Mouse (Mus musculus): ENCODE measurements around the gene Itgb6. TPM values are rescaled to one million over a fixed set of nuclear protein-coding genes. Genes with fewer than 3 reads are reported as not detected.

Itgb6 gene
- total and polyA plus RNA-seq, 3 experiments, result not detected

GRCm38 (mm10) chr2:60750591-60750990, 28.1 kb upstream of the Itgb6 start:
- DNase-seq (ENCODE audit: extremely low read depth), result no peak
- H3K9me3 ChIP-seq (replicated peaks; ENCODE audit: low read length), result no peaks in the 10 kb centered on the region
- H3K4me3 ChIP-seq (replicated peaks in 1 of 3; ENCODE audit: low read depth in 2 of 3, low read length in 2 of 3, poor library complexity in 1 of 3), result no peak overlapping the region
- no peaks in the 10 kb centered on the region for H3K4me1 ChIP-seq (ENCODE audit: control insufficient read depth in 1 of 2, insufficient read depth in 2 of 2)
- in situ Hi-C loops (cut with MboI; ENCODE audit: low pct_ligation_motif_present, low pct_unique_long_range_greater_than_20kb, low sequenced_read_pairs) (no loop called here), dilution Hi-C loops (cut with MboI; ENCODE audit: extremely low pct_ligation_motif_present, extremely low pct_unique_long_range_greater_than_20kb, low sequenced_read_pairs) (no loop called here)
- no peaks in the 10 kb centered on the region for H3K27me3 ChIP-seq (replicated peaks)
- no peak overlapping the region for H3K27ac ChIP-seq (ENCODE audit: insufficient read depth, low read depth)
- TF ChIP-seq IRF4 (IDR thresholded peaks at IDR 0.05; ENCODE audit: low read depth, low read length) (no peak), CTCF (conservative IDR thresholded peaks at IDR 0.05 in 1 of 2, IDR thresholded peaks at IDR 0.05 in 1 of 2; ENCODE audit: low read depth in 2 of 2, low read length in 2 of 2) (no peak), CHD2 (IDR thresholded peaks at IDR 0.05; ENCODE audit: low read length) (no peak), E2F4 (IDR thresholded peaks at IDR 0.05; ENCODE audit: insufficient replicate concordance, low read depth, low read length) (no peak), MXI1 (IDR thresholded peaks at IDR 0.05; ENCODE audit: low read depth, low read length) (no peak), BHLHE40 (IDR thresholded peaks at IDR 0.05; ENCODE audit: low read depth, low read length) (no peak), TCF12 (IDR thresholded peaks at IDR 0.05; ENCODE audit: low read depth, low read length) (no peak), ETS1 (conservative IDR thresholded peaks at IDR 0.05; ENCODE audit: low read depth, low read length) (no peak), KAT2A (IDR thresholded peaks at IDR 0.05; ENCODE audit: insufficient replicate concordance, low read length) (no peak), SMC3 (IDR thresholded peaks at IDR 0.05; ENCODE audit: low read depth, low read length) (no peak), JUN (IDR thresholded peaks at IDR 0.05; ENCODE audit: insufficient read depth, low read depth, low read length) (no peak), ZMIZ1 (IDR thresholded peaks at IDR 0.05; ENCODE audit: low read depth, low read length) (no peak), POLR2AphosphoS2 (IDR thresholded peaks at IDR 0.05; ENCODE audit: low read depth, low read length) (no peak), NELFE (IDR thresholded peaks at IDR 0.05; ENCODE audit: low read depth, low read length) (no peak), MYC (IDR thresholded peaks at IDR 0.05; ENCODE audit: low read depth, low read length) (no peak), CHD1 (IDR thresholded peaks at IDR 0.05; ENCODE audit: low read depth, low read length) (no peak), SIN3A (IDR thresholded peaks at IDR 0.05; ENCODE audit: low read length) (no peak), ZNF384 (IDR thresholded peaks at IDR 0.05; ENCODE audit: low read depth, low read length) (no peak), ELF1 (IDR thresholded peaks at IDR 0.05; ENCODE audit: low read depth, low read length) (no peak)
- no peak overlapping the region for H3K9ac ChIP-seq (ENCODE audit: insufficient read depth, low read depth)
- H3K36me3 ChIP-seq (replicated peaks in 1 of 2; ENCODE audit: control insufficient read depth in 1 of 2, insufficient read depth in 1 of 2, low read length in 1 of 2), result peaks cover 2 to 25% of the 10 kb centered on the region in 2 experiments
- no peaks in the 10 kb centered on the region for H3K79me2 ChIP-seq (replicated peaks; ENCODE audit: control insufficient read depth, extremely low read depth, insufficient read depth, poor library complexity, severe bottlenecking)
- H3K4me2 ChIP-seq (ENCODE audit: insufficient read depth, low read depth, poor library complexity, severe bottlenecking), result no peak overlapping the region

GRCm38 (mm10) chr2:60748585-60748984, 26.1 kb upstream of the Itgb6 start:
- Histone ChIP-seq H3K9ac (ENCODE audit: insufficient read depth, low read depth) (no peak overlapping the region), H3K4me2 (ENCODE audit: insufficient read depth, low read depth, poor library complexity, severe bottlenecking) (no peak overlapping the region), H3K4me1 (ENCODE audit: control insufficient read depth in 1 of 2, insufficient read depth in 2 of 2) (no peaks in the 10 kb centered on the region), H3K27ac (ENCODE audit: insufficient read depth, low read depth) (no peak overlapping the region), H3K9me3 (replicated peaks; ENCODE audit: low read length) (no peaks in the 10 kb centered on the region), H3K36me3 (replicated peaks in 1 of 2; ENCODE audit: control insufficient read depth in 1 of 2, insufficient read depth in 1 of 2, low read length in 1 of 2) (peaks cover 0 to 10% of the 10 kb centered on the region in 2 experiments), H3K4me3 (replicated peaks in 1 of 3; ENCODE audit: low read depth in 2 of 3, low read length in 2 of 3, poor library complexity in 1 of 3) (no peak overlapping the region), H3K79me2 (replicated peaks; ENCODE audit: control insufficient read depth, extremely low read depth, insufficient read depth, poor library complexity, severe bottlenecking) (no peaks in the 10 kb centered on the region), H3K27me3 (replicated peaks) (no peaks in the 10 kb centered on the region)
- TF ChIP-seq E2F4 (IDR thresholded peaks at IDR 0.05; ENCODE audit: insufficient replicate concordance, low read depth, low read length), result no peak
- peak in 1 of 2 experiments; percentile 59; a peak in 2 of 4 replicates for TF ChIP-seq CTCF (conservative IDR thresholded peaks at IDR 0.05 in 1 of 2, IDR thresholded peaks at IDR 0.05 in 1 of 2; ENCODE audit: low read depth in 2 of 2, low read length in 2 of 2)
- no peak for TF ChIP-seq CHD1 (IDR thresholded peaks at IDR 0.05; ENCODE audit: low read depth, low read length)
- TF ChIP-seq ZC3H11A (IDR thresholded peaks at IDR 0.05; ENCODE audit: low read depth, low read length), result no peak
- peak; percentile 45 for TF ChIP-seq RAD21 (IDR thresholded peaks at IDR 0.05; ENCODE audit: low read depth, low read length)
- TF ChIP-seq GABPA (IDR thresholded peaks at IDR 0.05; ENCODE audit: insufficient replicate concordance, low read depth, low read length), result no peak
- no peak for DNase-seq (ENCODE audit: extremely low read depth)
- in situ Hi-C loops (cut with MboI; ENCODE audit: low pct_ligation_motif_present, low pct_unique_long_range_greater_than_20kb, low sequenced_read_pairs), result loop anchor here (25.0 kb wide), 1 partner anchor 714 kb away; no protein-coding TSS in a partner anchor
- dilution Hi-C loops (cut with MboI; ENCODE audit: extremely low pct_ligation_motif_present, extremely low pct_unique_long_range_greater_than_20kb, low sequenced_read_pairs), result no loop called here

Measured in CH12.LX (cell line).